Mouse (Mus musculus): ENCODE measurements around the gene Fcer1g.
A peak's percentile ranks its signal among the peaks of the same experiment; 100 is the strongest.

Gene Fcer1g

DNA sequence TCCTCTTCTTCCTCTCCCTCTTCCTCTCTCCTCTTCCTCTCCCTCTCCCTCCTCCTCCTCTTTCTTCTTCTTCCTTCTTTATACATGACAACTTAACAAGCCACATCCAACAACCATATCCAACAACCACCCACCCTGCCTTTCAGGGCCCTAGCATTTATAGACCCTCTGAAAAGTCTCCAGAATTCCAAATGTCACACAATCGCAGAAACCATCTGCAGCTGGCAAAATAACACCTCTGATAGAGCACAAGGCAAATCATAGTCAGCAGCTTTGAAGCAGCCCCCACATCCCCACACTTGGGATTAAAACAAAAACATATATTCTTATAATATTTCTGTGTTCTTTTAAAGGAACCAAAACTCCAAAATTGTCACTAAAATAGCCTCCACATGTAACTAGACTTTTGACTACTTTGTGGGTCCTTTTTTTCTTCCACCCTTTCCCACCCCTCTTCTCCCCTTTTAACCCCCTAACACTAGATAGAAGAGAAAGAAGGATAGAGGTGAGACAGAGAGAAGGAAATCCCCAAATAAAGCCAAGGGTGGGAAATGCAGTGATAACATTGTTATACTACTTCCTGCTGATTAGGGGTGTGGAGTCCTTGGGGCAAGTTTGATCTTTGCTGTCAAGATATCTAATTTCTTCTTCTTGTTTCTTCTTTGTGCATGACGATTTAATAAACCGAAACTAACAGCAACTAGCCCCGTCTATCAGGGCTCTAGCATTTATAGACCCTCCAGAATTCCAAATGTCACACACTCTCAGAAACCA is 32.0 kb upstream of the Fcer1g start:
- no peak for DNase-seq (ENCODE audit: low spot score in 2 of 2)

DNA sequence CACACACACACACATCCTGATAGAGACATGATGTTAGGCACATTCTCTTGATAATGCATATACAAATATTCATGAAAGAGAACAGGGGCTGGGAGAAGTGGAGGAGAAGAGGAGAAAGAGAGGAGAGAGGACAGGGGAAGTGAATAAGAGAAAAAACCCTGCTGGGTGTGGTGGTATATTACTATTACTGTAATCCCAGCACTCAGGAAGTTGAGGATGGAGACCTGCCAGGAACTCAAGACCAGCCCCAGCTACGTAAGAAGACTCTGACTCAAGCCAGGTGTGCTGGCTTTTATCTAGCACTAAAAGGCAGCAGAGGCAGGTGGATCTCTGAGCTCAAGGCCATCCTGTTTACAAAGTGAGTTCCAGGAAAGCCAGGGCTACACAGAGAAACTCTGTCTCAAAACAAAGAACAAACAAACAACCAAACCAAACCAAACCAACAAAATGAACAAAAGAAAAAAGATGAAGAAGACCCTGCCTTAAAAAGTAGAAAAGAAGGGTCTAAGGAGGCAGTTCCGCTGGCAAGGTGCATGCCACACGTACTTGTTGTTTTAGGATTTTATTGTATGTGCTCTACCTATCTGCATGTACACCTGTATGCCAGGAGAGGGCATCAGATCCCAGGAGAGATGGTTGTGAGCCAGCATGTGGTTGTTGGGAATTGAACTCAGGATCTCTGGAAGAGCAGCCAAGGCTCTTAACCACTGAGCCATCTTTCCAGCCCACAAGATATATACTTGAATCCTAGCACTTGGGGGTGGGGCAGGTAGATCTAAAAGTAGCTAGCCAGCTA is 29.7 kb upstream of the Fcer1g start:
- no peak for DNase-seq (ENCODE audit: low spot score in 2 of 2)

DNA sequence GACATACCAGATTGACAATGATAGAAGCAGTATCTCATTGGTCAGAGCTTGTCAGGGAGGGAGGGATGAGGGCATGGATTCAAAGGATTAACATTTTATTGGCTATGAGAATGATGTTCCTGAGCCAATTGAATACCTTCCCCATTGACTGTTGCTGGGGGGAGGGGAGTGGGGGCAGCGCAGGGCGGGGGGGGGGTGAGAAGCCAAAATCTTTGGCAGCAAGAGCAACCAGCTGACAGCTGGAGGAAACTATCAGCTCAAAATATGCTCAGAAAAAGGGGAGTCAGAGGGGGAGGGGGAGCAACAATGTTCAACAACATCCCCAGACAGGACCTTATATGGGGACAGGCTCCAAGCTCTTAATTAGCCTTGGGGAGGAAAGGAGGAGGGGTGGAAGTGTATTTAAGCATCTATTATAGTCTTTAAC is 29.0 kb upstream of the Fcer1g start:
- peak; percentile 66 to 73 for DNase-seq (ENCODE audit: low spot score in 2 of 2)

DNA sequence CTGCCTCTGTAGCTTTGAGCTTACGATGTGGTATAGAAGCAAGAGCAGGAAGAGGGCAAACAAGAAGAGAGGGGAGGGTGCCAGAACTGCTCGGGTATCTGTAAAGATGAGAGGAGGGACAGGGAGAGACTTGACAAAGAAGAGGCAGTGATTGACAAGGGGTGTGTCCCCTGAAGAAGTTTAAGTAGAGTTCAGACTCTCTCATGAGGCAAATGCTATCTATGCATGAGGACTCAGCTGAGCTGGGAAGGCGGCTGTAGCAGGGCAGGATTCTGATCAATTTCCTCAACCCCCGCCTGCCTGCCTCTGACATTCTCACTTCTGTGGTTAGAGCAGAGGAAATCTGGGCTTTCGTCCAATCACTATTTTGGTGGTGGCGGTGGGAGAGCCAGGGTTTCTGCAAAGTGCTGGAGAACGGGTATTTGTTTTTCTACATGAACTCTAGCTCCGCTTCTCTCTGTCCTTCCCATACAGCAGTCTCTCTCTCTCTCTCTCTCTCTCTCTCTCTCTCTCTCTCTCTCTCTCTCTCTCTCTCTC is 28.5 kb upstream of the Fcer1g start:
- peak; percentile 83 to 84 for DNase-seq (ENCODE audit: low spot score in 2 of 2)

DNA sequence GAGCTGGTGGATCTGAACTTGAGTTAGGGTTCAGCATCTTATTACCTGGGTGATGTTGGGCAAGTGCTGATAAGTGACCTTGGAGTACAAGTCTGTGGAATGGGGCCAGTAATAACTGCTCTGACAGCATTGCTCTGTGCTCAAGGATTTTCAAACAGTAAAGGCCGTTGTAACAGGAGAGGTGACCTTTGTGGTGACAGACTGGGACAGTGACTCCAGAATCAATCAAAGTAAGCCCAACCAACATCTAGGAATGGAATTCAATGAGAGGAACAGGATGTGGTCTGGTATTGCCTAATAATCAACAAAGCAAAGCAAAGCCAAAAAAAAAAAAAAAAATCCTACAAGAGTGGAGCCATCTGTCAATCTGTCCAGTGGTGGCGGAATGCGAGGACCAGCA is 26.2 kb upstream of the Fcer1g start:
- no peak for DNase-seq (ENCODE audit: low spot score in 2 of 2)

DNA sequence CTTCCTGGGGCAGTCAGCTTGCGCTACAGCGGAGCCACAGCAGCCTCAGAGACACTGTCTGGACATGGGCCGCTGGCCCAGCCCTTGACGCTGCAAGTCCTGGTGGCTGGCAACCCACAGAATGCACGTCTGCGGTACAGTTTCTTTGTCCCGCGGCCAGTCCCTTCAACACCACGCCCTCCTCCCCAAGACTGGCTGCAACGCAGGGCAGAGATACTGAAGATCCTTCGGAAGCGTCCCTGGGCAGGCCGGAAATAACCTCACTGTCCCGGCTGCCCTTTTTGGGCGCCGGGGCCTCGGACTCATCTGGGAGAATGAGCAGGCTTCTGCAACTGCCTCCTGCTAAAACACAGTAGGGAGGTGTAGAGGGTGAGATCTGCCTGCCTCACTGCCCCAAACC is 24.8 kb upstream of the Fcer1g start:
- no peak for DNase-seq (ENCODE audit: low spot score in 2 of 2)

DNA sequence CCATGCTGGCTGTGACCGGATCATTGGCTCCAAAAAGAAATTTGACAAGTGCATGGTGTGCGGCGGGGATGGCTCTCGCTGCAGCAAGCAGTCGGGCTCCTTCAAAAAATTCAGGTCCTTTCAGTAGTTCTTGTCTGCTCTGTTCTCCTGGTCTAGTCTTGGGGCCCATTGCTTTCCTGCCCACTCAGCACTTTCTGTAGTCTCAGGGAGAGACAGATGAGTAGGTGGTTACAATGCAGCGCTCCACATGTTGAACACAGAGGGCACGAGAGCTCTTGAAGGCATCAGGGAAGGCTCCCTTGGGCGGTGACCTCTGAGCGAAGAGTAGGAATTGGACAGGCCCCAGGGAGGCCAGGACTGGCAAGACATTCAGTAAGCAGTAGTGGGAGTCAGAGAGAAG is 23.6 kb upstream of the Fcer1g start:
- DNase-seq (ENCODE audit: low spot score in 2 of 2), result no peak

DNA sequence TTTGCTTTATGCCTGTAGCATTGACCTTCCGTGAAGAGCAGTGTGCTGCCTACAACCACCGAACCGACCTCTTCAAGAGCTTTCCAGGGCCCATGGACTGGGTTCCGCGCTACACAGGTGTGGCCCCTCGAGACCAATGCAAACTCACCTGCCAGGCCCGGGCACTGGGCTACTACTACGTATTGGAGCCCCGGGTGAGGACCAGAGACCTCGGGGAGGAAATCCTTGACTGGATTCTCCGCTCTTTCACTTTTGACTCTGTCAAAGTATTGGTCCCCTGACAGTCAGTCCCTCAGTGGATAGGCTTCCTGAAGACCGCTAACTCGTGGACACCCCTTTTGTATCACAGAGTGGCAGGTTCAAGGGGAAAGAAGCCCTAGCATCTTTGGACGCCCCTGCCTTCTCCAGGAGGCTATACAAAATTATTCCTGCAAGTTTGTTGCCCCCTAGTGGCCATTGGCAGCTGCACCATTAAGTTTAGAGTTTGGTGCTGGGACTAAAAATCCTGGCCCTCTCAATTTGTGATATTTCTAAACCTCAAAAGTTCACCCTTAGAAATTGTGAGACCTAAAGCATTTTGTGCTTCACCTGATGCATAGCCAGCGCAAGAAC is 22.9 kb upstream of the Fcer1g start:
- peak in 1 of 2 experiments; percentile 62 for DNase-seq (ENCODE audit: low spot score in 2 of 2)

DNA sequence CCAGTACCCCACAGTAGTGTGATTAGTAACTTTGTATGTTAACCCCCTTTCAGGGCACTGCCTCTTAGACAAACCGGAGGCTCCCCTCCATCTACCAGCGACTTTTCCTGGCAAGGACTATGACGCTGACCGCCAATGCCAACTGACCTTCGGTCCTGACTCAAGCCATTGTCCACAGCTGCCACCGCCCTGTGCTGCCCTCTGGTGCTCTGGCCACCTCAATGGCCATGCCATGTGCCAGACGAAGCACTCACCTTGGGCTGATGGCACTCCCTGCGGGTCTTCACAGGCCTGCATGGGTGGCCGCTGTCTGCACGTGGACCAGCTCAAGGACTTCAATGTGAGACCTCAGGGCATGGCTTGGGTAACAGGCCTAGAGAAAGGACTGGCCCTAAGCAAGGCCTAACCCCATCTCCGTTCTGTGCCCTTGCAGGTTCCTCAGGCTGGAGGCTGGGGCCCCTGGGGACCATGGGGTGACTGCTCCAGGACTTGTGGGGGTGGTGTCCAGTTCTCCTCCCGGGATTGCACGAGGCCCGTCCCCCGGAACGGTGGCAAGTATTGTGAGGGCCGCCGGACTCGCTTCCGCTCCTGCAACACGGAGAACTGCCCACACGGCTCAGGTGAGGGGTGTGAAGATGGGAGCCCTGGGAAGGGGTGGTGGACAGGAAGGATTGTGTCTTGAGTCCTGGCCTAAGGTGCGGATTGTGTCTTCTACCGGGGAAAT is 22.1 kb upstream of the Fcer1g start:
- no peak for DNase-seq (ENCODE audit: low spot score in 2 of 2)

DNA sequence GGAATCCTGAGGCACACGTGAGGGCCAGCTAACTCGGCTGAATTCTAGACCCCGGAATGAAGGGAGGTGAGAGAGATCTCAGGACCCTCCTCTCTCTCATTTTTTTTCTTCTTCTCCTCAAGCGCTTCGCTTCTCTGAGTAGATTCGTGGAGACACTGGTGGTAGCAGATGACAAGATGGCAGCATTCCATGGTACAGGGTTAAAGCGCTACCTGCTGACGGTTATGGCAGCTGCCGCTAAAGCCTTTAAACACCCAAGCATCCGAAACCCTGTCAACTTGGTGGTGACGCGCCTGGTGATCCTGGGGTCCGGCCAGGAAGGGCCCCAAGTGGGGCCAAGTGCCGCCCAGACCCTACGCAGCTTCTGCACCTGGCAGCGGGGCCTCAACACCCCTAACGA is 18.2 kb upstream of the Fcer1g start:
- DNase-seq (ENCODE audit: low spot score in 2 of 2), result no peak

DNA sequence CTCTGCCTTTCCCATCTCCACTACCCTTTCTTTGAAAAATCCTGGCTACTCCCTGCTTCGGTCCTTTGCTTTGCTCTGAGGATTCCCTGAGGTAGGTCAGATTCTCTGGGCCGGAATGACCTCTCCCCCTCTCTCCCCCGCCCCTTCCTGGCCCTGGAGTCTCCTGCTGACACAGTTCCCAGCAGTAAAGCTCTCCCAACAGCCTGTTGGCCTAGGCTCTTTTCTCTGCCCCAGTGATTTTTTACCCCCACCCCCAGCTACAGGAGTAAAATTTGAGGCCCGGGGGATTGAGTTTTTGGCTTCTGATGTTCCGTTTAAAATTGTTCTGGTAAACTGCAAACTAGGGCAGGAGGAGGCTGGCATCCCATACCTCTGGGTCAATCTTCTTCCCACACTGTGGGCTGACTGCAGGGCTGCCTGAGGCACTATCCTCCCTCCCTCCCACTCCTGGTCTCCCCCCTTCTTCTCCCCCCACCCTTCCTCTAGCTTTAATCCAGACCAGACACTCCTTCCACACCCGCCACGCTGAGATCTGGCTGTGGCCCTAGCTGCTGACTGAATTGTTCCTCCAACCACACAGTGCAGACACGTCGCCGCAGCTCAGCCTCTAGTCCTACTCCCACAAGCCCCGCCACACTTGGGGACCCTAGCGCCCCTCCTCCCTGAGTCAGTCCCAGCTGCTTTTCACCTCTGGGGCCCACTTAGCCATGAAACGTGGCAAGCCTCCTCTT is 17.6 kb upstream of the Fcer1g start:
- no peak for DNase-seq (ENCODE audit: low spot score in 2 of 2)

DNA sequence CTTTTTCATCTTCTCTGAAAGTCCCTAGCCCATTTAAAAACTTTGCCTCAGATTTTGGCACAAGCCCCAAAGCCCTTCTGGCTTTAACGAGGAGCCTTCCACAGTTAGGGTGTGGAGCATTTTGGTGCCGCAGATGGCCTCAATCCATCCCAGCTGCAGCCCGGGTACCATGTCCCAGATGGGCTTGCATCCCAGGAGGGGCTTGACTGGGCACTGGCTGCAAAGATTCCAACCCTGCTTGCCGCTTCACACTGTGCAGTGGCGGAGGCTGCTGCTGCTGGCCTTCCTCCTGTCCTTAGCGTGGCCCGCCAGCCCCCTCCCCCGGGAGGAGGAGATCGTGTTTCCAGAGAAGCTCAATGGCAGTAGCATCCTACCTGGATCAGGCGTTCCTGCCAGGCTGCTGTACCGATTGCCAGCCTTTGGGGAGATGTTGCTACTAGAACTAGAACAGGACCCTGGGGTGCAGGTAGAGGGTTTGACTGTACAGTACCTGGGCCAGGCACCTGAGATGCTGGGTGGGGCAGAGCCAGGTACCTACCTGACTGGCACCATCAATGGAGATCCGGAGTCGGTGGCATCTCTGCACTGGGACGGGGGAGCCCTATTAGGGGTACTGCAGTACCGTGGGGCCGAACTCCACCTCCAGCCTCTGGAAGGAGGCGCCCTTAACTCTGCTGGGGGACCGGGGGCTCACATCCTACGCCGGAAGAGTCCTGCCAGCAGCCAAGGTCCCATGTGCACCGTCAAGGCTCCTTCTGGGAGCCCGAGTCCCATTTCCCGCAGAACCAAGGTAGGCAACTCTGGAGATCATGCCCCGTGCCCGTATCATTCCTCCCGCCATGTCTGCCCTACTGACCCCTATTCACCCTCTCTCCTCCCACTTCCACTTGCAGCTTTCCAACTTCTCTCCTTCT is 16.8 kb upstream of the Fcer1g start, which contains the start of gene Ndufs2:
Gene Ndufs2 (minus strand): TSS at position 709 of the 914 bp plus-strand sequence.
- DNase-seq (ENCODE audit: low spot score in 2 of 2), result no peak

DNA sequence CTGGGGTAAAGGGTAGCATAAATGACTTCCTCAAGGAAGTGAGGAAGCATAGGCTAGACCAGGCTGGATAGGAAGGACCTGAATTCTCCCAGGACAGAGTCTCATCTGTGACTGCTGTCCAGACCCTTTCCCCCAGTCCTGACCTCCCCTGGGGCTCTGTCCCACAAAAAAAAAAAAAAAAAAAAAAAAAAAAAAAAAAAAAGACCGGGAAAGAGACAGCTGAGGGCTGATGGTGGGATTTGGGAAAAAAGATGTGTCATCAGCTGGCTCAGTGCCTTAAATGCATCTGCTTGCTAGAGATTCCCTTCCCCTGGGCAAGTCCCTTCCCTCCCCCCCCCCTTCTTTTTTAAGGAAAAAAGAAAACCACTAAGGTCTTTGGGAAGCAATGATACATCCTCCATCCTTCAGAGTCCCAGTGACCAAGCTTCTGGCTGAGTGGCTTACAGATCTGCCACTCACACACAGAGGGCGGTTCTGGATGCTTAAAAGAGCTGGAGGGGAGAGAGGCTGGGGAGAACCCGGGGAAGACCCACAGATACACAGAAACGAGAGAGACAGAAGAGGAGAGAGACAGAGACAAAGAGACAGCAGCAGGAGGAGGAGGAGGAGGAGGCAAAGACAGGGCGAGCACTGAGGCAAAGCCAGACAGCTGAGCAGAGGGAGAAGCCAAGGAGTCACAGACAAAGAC is 15.9 kb upstream of the Fcer1g start, which contains the start of gene Adamts4:
Gene Adamts4 (plus strand): TSS at position 509 of the 688 bp plus-strand sequence.
- DNase-seq (ENCODE audit: low spot score in 2 of 2), result peak in 1 of 2 experiments; percentile 68

DNA sequence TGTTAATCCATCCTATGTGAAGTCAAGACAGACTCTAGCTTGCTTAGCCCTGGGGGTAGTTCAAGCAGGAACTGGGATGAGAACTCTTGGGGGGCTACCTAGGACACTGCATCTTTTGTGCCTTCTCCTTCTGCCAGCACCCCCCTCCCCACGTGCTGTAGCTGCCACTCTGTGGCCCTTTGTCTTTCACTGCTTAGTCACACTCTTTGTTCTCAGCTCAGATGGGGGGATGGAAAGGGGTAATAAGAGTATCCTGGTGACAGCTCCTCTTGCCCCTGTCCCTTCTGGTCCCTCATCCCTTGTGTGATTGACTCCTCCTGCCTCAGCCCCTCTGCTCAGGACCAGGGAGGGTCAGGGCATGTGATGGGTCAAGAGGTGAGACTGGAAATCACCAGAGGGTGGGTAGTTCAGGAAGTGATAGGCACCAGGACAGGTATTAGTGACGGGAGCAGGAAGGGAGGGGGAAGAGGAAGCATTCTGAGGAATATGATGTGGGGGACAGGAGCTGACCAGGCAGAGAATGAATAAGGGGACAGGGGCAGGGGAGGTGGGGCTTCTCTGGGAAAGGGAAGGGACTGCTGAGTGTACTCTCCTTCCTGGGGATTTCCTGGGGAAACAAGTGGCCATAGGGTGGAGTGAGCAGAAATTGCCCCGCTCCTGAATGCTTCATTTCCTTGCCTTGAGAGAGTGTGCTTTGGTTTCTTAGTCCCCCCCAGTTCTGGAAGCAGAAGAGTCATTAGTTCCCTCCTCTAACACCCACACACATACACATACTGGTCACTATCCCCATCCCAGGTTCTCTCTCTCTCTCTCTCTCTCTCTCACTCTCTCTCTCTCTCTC is 14.4 kb upstream of the Fcer1g start:
- DNase-seq (ENCODE audit: low spot score in 2 of 2), result no peak

DNA sequence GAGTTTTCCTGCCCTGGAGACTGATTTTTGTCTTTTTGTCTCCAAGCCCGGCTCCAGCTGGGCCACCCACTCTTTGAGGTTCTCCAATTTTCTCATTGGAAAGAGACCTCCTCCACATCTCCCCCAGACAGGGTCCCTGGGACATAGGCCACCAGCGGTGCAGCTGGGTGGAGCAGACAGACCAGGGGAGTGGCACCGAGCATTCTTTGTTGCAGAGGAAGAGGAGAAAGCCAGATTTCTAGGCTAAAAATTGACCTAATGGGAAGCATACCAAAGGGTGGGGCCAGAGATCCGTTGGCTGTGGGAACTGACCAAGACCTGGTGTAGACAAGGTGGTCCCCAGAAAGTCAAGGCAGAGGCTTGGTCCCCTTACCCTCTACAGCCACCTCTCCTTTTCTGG is 13.8 kb upstream of the Fcer1g start:
- peak in 1 of 2 experiments; percentile 55 for DNase-seq (ENCODE audit: low spot score in 2 of 2)

DNA sequence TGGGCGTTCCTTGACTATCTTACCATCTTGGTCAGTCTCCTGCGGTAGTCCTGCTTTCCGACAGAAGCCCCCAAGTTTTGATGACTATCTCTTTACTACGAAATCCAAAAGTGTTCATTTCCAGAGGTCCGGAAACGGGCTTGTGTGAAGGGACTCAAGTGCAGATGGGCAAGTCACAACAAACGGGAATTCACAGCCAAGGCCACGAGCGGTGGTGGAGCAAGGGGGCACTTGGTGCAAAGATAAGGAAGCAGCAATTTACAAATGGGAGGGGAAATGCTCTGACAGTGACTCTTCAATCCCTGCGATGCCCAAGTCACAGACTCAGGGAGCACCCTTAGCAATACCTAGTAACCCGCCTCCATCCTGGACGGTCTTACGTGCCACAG is 13.3 kb upstream of the Fcer1g start:
- no peak for DNase-seq (ENCODE audit: low spot score in 2 of 2)

DNA sequence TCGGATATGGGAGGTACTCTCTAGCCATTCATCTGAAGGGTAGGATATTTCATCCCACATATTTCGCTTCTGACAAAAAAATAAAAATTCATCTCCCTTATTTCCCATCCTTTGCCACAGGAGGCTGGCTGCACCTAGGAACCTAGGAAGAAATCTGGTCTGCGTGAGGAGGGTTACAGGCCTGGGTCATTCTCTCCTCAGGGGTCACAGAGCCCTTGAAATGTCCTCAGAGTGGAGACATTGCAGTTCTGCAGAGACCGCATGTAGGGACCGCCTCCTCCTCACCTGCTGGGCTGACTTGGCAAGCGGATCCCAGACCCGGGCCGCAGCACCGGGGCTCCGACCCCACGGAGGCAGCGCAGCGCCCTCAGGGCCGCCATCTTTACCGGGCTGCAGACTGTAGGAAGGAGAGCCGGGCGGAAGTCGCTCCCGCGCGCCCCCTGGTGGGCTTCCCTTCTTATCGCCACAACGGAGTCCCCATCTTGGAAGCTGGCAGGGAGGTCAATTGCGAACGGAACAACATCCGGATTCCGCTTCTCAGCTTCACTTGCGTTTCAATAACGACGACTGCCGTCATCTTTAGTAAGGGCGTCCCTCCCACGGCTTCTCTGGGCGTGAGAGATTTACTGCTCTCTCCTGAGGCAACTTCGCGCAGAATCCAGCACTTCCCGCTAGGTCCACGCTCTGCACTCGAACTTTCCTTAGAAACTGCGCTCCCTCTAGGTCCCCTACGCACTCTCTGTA is 12.7 kb upstream of the Fcer1g start:
- peak; percentile 95 to 98 for DNase-seq (ENCODE audit: low spot score in 2 of 2)

DNA sequence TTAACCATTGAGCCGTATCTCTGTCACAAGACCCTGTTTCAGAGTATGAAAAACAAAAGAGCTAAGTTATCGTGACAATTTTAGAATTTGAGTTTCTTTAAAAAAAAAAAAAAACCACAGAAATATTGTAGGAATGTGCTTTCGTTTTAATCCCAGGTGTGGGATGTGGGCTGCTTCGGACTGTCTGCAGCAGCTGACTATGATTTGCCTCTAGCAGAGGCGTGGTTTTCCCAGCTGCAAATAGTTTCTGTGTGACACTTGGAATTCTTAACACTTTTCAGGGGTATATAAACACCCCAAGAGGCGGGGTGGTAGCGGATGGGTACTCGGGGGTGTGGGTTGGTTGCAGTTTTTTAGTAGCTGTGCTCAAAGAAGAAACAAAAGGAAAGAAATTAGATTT is 11.2 kb upstream of the Fcer1g start:
- no peak for DNase-seq (ENCODE audit: low spot score in 2 of 2)

Measured in heart, adult 9 months (tissue).